Mouse (Mus musculus): ENCODE measurements around the gene Alox12b.
A peak's percentile ranks its signal among the peaks of the same experiment; 100 is the strongest.

Gene Alox12b

GRCm38 (mm10) chr11:69123693-69124497, 32.9 kb upstream of the Alox12b start:
- peak; percentile 88 for DNase-seq

DNA sequence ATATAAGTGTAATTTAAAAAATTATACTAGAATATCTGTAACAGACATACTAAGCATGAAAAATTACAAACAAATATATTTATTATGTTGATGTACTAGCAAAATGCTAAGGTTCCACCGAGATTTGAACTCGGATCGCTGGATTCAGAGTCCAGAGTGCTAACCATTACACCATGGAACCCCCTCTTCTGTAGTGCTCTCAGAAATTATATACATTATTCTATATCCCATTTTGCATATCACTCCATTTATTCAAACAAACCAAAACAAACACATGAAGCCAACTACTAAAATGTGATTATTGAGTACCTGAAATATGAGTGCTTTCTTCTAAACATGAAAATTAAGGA, 32.3 kb upstream of the Alox12b start:
- DNase-seq, result peak; percentile 63

- DNase-seq, result peak; percentile 70
Observed at GRCm38 (mm10) chr11:69125041-69125851, 31.5 kb upstream of the Alox12b start.

- no peak for DNase-seq
Observed at GRCm38 (mm10) chr11:69125852-69125918, 31.1 kb upstream of the Alox12b start, which contains the start of gene Aloxe3. Gene Aloxe3 (plus strand): TSS chr11:69125896.

GRCm38 (mm10) chr11:69125919-69126705, 30.7 kb upstream of the Alox12b start:
- peak; percentile 4 for DNase-seq

GRCm38 (mm10) chr11:69126706-69127095, 30.1 kb upstream of the Alox12b start:
- DNase-seq, result no peak

GRCm38 (mm10) chr11:69128426-69129122, 28.2 kb upstream of the Alox12b start:
- no peak for DNase-seq

GRCm38 (mm10) chr11:69133566-69133922, 23.2 kb upstream of the Alox12b start:
- no peak for DNase-seq

GRCm38 (mm10) chr11:69133923-69134621, 22.7 kb upstream of the Alox12b start:
- DNase-seq, result peak; percentile 86

DNA sequence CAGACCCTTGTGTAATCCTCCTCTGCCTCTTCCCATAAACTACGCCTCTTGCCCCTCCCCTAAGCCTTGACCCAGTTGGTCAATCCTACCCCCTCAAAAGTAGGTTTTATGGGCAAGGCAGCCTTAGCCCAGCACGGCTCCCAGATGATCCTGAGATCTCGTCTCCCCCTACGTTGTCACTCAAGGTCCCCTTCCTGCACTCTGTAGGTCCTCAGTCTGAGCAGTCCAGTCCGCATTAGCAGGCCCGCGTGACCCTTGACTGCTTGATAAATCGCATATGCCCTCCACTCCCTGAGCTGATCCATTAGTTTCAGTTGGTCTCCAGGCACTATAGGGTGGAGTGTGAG, 22.2 kb upstream of the Alox12b start:
- no peak for DNase-seq

DNA sequence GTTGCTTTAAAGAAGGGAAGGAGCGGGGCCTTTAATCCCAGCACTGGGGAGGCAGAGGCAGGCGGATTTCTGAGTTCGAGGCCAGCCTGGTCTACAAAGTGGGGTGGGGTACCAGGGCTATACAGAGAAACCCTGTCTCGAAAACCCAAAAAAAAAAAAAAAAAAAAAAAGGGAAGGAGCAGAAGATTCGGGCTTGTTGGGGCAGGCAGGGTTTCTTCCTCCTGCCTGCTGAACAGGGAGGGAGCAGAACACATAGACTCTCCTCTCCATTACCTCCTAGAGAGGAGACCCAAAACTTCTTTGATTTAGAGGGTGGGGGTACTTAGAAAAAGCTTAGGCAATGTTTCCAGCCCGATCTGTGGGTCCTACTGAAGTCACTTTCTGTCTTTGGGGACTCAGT, 21.4 kb upstream of the Alox12b start:
- no peak for DNase-seq

DNA sequence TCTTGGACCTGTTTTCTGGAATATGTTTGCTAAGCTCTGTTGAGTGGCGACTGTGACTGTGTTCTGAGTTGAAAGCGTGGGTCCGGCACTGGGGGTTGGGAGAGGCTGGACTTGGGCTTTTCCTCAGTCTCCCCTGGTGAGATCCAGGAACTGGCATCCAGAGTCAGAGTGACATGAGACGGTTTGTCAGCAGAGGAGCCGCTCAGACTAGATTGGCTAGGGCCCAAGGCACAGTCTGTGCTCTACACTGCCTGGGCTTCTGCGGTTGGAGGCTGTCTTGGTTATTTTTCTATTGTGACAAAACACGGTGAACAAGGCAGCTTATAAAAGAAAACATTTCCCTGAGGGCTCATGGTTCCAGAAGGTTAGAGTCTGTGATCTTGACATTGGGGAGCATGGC, 9.2 kb upstream of the Alox12b start:
- DNase-seq, result no peak

GRCm38 (mm10) chr11:69148451-69148960, 8.3 kb upstream of the Alox12b start:
- DNase-seq, result no peak

GRCm38 (mm10) chr11:69149728-69150127, 7.1 kb upstream of the Alox12b start:
- DNase-seq, result no peak

DNA sequence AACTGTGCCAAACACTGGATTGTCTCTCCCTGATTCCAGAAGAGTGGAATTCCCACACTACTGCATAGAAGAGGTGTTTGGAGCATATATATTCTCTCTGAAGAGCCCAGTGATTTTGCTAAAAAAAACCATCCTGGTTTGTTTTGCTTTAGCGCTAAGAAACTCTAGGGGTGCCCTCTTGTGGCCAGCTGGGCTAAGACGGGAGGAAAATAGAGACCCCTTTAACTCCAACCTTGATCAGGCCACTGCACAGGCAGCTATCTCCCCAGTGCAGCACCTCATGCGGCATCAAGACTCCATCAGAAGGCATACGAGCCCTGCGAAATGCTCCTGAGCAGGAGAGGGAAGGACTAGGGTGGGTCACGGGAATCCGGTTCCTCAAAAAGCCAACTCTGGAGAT, 6.3 kb upstream of the Alox12b start:
- peak; percentile 79 for DNase-seq

DNA sequence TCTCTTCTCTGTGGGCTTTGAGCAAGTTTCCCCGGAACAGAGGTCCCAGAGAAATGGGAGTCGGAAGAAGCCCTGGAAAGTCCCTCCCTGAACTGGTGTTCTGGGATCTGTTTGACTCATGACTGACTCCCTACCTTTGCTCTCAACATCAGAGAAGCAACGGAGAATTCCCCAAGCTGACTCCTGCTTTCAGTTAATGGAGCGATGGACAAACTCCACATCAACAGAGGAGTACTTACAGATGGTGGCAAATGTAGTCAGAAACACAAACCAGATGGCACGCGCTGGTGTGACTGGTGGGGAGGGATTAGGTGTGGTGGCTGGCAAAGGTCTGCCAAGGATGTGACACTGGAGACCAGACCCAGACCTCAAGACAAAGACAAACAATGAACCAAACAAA, 5.8 kb upstream of the Alox12b start:
- DNase-seq, result no peak

DNA sequence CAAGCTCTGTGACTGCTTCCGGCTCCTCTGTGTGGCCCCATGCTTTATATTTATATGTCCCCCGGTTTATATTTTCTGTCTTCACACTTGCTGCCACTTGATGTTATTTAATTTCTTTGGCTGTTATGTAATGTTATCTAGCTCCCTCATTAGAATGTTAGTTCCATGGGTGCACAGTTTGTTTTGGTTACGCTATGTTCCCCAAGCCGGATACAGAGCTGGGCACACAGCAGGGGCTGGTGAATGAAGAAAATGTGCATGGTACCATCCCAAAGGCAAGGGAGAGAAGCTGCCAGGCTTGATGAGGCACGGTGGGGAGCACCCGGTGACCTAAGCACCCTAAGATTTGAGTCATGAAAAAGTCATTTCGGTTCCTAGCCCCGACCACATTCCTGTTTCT, 3.0 kb upstream of the Alox12b start:
- no peak for DNase-seq

DNA sequence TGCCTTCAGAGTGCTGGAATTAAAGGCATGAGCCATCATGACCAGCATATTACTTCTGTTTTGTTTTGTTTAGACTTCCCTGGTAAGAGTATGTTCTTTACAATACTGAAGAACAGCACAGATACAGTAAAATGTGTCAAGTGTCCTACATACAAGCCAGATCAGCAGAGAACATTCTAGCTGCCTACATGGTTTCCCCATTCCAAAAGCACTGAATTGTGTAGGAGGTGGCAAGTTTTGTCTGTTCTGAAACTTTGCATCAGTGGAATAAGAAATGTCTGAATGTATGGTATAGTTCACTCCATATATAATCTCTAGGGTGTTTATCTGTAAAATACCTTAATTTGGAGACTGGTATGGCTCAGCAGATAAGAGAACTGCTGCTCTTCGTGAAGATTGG, 1.4 kb upstream of the Alox12b start:
- no peak for DNase-seq

GRCm38 (mm10) chr11:69169313-69169712, 12.5 kb downstream of the Alox12b start:
- DNase-seq, result peak; percentile 40

- DNase-seq, result peak; percentile 38
Observed at GRCm38 (mm10) chr11:69171626-69172025, 14.8 kb downstream of the Alox12b start.

GRCm38 (mm10) chr11:69172606-69173005, 15.8 kb downstream of the Alox12b start:
- DNase-seq, result no peak

- DNase-seq, result no peak
Observed at GRCm38 (mm10) chr11:69174722-69175121, 17.9 kb downstream of the Alox12b start.

DNA sequence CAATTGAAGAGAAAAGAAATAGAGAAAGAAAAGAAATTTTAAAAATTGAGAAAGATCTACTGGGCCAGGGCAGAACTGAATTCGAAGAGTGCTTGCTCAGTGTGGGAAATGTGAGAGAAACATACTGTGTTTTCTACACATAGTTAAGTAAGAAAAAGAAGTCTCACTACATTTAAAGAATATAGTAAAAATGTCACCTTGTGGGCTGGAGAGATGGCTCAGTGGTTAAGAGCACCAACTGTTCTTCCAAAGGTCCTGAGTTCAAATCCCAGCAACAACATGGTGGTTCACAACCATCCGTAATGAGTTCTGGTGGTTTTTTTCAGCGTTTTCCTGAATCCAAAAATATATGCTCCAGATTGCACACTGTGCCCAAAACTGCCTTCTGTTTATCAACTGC, 21.7 kb downstream of the Alox12b start:
- DNase-seq, result no peak
